Mouse (Mus musculus) C2C12 (cell line): ENCODE data around the gene Lrrfip2. TPM values are rescaled to one million over a fixed set of nuclear protein-coding genes. Genes with fewer than 3 reads are reported as not detected.

Experiments
- H3K27me3 ChIP-seq: one replicate; pipeline ENCODE4 v1.6.1; 2011; ENCODE audit not compliant: control insufficient read depth, insufficient read depth, insufficient read length
- H3K36me3 ChIP-seq: one replicate; pipeline ENCODE4 v1.6.1; 2011; ENCODE audit not compliant: control insufficient read depth, insufficient read depth
- H3K4me3 ChIP-seq: one replicate; pipeline ENCODE4 v1.5.1; 2011; ENCODE audit warnings: mild to moderate bottlenecking, control low read depth; ENCODE audit not compliant: poor library complexity, insufficient read depth, severe bottlenecking
- H3K79me2 ChIP-seq: one replicate; pipeline ENCODE4 v1.6.1; 2011; ENCODE audit not compliant: control insufficient read depth, insufficient read depth
- H3K79me3 ChIP-seq: one replicate; pipeline ENCODE4 v1.6.1; 2011; ENCODE audit warnings: low read depth, control low read depth
- H3ac ChIP-seq: one replicate; pipeline ENCODE3; 2011; ENCODE audit warnings: low read depth; ENCODE audit not compliant: control insufficient read depth, insufficient read length
- CEBPB ChIP-seq: IDR thresholded peaks from one replicate; pipeline ENCODE4 v1.6.1; 2011; ENCODE audit warnings: low read depth, mild to moderate bottlenecking, control low read depth, moderate library complexity
- CTCF ChIP-seq: IDR thresholded peaks from one replicate; pipeline ENCODE4 v1.5.1; 2011; ENCODE audit not compliant: control insufficient read depth, insufficient read depth, insufficient read length
- FOSL1 ChIP-seq: IDR thresholded peaks from one replicate; pipeline ENCODE4 v1.8.0; 2011; ENCODE audit warnings: mild to moderate bottlenecking, low read length; ENCODE audit not compliant: poor library complexity, insufficient read depth, severe bottlenecking
- MAX ChIP-seq: IDR thresholded peaks from one replicate; pipeline ENCODE4 v1.6.1; 2011; ENCODE audit warnings: mild to moderate bottlenecking, control low read depth
- MYOD1 ChIP-seq: IDR thresholded peaks from one replicate; pipeline ENCODE4 v1.6.1; 2011; ENCODE audit warnings: low read depth; ENCODE audit not compliant: control insufficient read depth, insufficient read length
- MYOG ChIP-seq: IDR thresholded peaks from one replicate; pipeline ENCODE4 v1.6.1; 2011; ENCODE audit not compliant: control insufficient read depth, insufficient read length; ENCODE audit errors: extremely low read depth
- USF1 ChIP-seq: IDR thresholded peaks from one replicate; pipeline ENCODE4 v1.6.1; 2011; ENCODE audit warnings: low read depth, mild to moderate bottlenecking, control low read depth, moderate library complexity
- polyA plus RNA-seq: library from polyadenylated mRNA; unstranded; fragments of >200 nt; fragmentation: generic; extraction: Trizol; gene quantifications from one replicate; pipeline ENCODE4 v1.2.1, GENCODE M21; 2012; ENCODE audit warnings: missing spikeins

The Lrrfip2 gene
- polyA plus RNA-seq, 1 experiment, result 29.4 TPM

DNA sequence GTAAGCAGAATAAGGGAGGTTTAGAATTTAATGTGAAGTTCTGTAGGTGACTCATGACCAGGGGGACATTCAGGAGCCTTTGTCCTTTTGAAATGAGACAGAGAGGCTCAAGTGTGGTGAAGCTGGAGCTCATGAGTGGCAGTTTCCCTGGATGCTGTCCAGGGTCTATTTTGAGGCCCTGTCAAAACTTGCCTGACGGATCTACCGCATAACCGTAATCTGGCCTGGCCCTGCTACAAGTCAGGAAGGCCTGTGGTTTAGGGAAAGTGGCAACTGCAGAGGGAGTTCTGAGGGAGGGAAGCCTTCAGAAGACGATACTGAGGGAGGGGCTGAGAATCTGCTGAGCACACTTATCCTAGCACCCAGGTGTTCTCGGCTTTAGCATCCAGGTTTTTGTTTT, 5.1 kb downstream of the Lrrfip2 start:
- no peak for TF ChIP-seq MYOD1
- Histone ChIP-seq H3K4me3 (no peak overlapping the region), H3K36me3 (peaks cover 5% of the 10 kb centered on the region), H3K79me2 (peaks cover 71% of the 10 kb centered on the region), H3K79me3 (peaks cover 46% of the 10 kb centered on the region), H3K27me3 (no peaks in the 10 kb centered on the region), H3ac (no peak overlapping the region)

- Histone ChIP-seq H3K79me3 (peaks cover 50% of the 10 kb centered on the region), H3K36me3 (peaks cover 5% of the 10 kb centered on the region), H3K27me3 (no peaks in the 10 kb centered on the region), H3K4me3 (no peak overlapping the region), H3ac (no peak overlapping the region), H3K79me2 (peaks cover 80% of the 10 kb centered on the region)
- TF ChIP-seq CEBPB, result no peak
- TF ChIP-seq MYOG, result no peak
- TF ChIP-seq MAX, result no peak
- TF ChIP-seq MYOD1, result no peak
- no peak for TF ChIP-seq USF1
- no peak for TF ChIP-seq FOSL1
- TF ChIP-seq CTCF, result no peak
Observed at GRCm38 (mm10) chr9:111123336-111123735, 5.9 kb downstream of the Lrrfip2 start.

GRCm38 (mm10) chr9:111124440-111124839, 7.0 kb downstream of the Lrrfip2 start:
- no peaks in the 10 kb centered on the region for H3K27me3 ChIP-seq
- TF ChIP-seq CTCF (no peak), MYOD1 (no peak), FOSL1 (no peak), USF1 (no peak), MYOG (no peak), CEBPB (no peak), MAX (no peak)
- H3K4me3 ChIP-seq, result no peak overlapping the region
- no peak overlapping the region for H3ac ChIP-seq
- H3K36me3 ChIP-seq, result peaks cover 5% of the 10 kb centered on the region
- H3K79me3 ChIP-seq, result peaks cover 59% of the 10 kb centered on the region
- H3K79me2 ChIP-seq, result peaks cover 90% of the 10 kb centered on the region

DNA sequence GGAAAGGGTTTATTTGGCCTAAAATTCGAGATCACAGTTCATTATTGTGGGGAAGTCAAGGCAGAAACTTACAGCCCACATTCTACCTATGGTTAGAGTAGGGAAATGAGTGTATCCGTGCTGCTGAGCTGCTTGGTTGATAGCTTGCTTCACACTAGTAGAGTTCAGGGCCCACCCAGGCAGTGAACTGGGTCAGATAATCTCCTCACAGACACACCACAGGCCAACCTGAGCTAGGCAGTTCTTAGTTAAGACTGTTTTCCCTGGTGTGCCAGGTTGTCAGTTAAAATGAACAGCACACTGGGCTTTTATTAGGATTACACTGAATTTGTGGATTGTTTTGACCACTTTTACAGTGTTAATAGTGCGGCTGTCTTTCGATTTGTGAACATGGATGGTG, 9.3 kb downstream of the Lrrfip2 start:
- Histone ChIP-seq H3K79me3 (peaks cover 59% of the 10 kb centered on the region), H3K79me2 (peaks cover 91% of the 10 kb centered on the region), H3K36me3 (no peaks in the 10 kb centered on the region), H3K4me3 (no peak overlapping the region), H3ac (no peak overlapping the region), H3K27me3 (no peaks in the 10 kb centered on the region)
- TF ChIP-seq MYOD1 (no peak), MYOG (no peak), MAX (no peak)

- Histone ChIP-seq H3K27me3 (no peaks in the 10 kb centered on the region), H3K79me2 (peaks cover 98% of the 10 kb centered on the region), H3K36me3 (no peaks in the 10 kb centered on the region), H3K79me3 (peaks cover 65% of the 10 kb centered on the region), H3K4me3 (no peak overlapping the region), H3ac (no peak overlapping the region)
- no peak for TF ChIP-seq CEBPB
- TF ChIP-seq FOSL1, result no peak
- TF ChIP-seq MYOG, result no peak
- no peak for TF ChIP-seq MYOD1
- TF ChIP-seq USF1, result no peak
Observed at GRCm38 (mm10) chr9:111127749-111128148, 10.4 kb downstream of the Lrrfip2 start.

DNA sequence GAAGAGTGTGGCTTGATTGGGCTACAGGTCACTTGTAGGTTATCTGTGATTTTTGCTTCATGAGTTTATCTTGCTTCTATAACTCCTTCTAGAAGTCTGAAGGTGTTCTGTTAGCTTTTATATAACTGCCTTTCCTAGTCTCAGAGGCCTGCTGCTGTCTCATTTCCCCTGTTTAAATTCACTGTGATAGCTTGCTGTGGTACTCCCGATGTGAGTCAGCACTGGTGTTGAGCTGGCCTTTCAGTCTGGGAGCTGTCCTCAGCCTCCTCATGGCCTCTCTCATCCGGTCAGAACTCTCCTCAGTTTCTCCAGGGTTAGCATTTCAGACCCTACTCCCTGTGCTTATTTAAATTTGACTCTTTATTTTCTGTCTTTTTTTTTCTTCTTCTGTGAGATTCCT, 12.7 kb downstream of the Lrrfip2 start:
- TF ChIP-seq FOSL1, result no peak
- no peaks in the 10 kb centered on the region for H3K27me3 ChIP-seq
- H3K79me3 ChIP-seq, result peaks cover 48% of the 10 kb centered on the region
- H3K4me3 ChIP-seq, result no peak overlapping the region
- no peak overlapping the region for H3ac ChIP-seq
- no peaks in the 10 kb centered on the region for H3K36me3 ChIP-seq
- H3K79me2 ChIP-seq, result peaks cover 77% of the 10 kb centered on the region

GRCm38 (mm10) chr9:111138161-111138560, 20.8 kb downstream of the Lrrfip2 start:
- Histone ChIP-seq H3K79me2 (peaks cover 55% of the 10 kb centered on the region), H3ac (no peak overlapping the region), H3K36me3 (peaks cover 16% of the 10 kb centered on the region), H3K4me3 (no peak overlapping the region), H3K27me3 (no peaks in the 10 kb centered on the region), H3K79me3 (peaks cover 12% of the 10 kb centered on the region)
- TF ChIP-seq USF1, result peak; percentile 8
- no peak for TF ChIP-seq MYOD1
- no peak for TF ChIP-seq CEBPB
- no peak for TF ChIP-seq MYOG
- TF ChIP-seq CTCF, result no peak
- TF ChIP-seq MAX, result no peak
